Mouse (Mus musculus): ENCODE data around the gene Tenm4.

DNA sequence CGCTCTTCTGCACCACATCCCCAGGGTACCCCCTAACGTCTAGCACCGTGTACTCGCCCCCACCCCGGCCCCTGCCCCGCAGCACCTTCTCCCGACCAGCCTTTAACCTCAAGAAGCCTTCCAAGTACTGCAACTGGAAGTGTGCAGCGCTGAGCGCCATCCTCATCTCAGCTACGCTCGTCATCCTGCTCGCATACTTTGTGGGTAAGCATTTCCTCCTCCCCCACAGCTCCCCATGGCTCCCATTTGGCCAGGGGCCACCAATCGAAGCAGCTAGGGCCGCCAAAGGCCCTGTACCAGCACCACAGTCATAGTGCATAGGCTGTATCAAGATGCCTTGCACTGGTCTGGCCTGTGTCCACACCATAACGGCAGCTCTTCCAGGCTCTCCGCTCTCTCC, 532.9 kb downstream of the Tenm4 start:
- TF ChIP-seq CTCF (IDR thresholded peaks at IDR 0.05; ENCODE audit: low read depth) (no peak), EP300 (IDR thresholded peaks at IDR 0.05; ENCODE audit: low read depth) (no peak)

Measured in heart, postnatal 0 days (tissue).